Mouse (Mus musculus): Measurements from ENCODE around the gene Haus7.
"Not testable (repeated sequence)": the region's sequence is repeated elsewhere in the genome, so short reads cannot be mapped to it uniquely, and the experiment has no call there.

Haus7 gene

GRCm38 (mm10) chrX:73467446-73468241, 8.8 kb upstream of the Haus7 start:
- DNase-seq (ENCODE audit: low read depth, low spot score), result no peak

GRCm38 (mm10) chrX:73465483-73466186, 6.8 kb upstream of the Haus7 start:
- DNase-seq (ENCODE audit: low read depth, low spot score), result no peak

DNA sequence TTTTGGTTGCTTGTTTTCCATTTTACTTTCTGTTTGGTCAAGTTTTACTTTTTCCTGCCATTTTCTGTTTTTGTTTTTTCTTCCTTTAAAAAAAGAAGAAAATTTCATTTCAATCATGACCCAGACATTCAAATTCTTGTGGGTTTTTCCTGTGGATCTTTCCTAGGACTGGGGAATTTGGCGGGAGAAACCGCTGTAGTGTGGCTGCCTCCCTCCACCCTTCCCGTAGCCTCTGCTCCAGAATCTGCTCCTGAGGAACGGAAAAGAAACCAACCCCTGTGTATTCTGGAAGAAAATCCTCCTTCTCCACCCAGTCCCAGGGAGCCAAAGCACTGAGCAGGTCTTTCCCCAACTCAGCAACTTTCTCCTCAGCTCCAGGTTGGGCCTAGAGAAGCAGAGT, 1.9 kb upstream of the Haus7 start:
- DNase-seq (ENCODE audit: low read depth, low spot score), result no peak

GRCm38 (mm10) chrX:73451949-73452348, 6.9 kb downstream of the Haus7 start:
- DNase-seq (ENCODE audit: low read depth, low spot score), result no peak

DNA sequence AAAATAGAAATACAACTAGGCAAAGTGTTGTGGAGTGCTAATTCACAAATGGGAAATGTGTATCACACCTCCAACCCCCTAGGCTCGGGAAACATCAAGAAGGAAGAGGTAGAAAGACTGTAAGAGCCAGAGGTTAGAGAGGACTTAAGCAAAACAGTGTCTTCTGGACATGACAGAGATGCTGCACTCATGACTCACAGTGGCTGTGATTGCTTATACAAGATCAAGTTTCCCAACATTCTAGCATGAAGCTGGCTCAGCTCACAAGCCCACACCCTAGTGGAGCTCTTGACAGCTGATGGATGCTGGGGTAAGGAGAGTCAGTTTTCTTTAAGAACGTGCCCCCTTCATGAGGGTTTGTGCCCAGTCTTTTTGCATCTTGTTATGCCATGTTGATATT, 17.4 kb downstream of the Haus7 start:
- no peak for DNase-seq (ENCODE audit: low read depth, low spot score)

DNA sequence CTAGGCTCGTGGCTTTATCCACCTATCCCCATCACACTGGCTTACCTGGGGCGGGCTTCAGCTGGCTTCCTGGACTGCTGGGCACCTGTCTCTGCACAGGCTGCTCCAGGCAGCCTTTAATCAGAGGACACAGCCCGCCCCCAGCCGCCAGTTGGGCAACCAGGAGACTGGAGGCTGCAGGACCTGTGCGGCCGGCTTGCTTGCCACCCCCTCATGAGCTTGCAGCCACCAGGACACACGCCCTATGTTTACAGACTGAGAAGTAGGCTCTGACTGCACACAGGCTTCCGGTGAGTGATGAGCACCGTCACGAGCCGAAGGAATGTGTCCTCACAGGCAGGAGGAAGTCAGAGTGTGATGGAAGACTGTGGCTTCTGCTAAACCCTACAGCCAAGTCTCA, 23.6 kb downstream of the Haus7 start, which contains the start of gene Trex2:
Gene Trex2, minus strand, starts transcription at position 93 of the 400 bp plus-strand sequence.
- no peak for DNase-seq (ENCODE audit: low read depth, low spot score)

DNA sequence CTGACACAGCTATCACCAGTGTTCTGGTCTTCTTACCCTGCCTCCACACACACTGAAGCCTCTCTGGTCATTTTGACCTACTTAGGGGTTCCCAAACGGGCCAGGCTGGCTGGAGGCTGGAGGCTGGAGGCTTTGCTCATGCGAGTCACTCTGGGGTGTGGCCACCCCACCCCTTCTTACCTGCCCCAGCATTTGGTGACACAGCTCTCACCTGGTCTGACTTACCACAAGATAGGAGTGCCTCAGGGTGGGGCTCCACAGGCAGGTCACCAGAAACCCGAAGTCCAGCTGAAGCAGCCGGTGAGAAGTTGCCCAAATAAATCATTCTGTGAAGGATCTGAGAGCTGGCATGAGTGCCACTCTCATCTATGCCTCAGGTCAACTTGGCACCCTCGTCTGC, 26.0 kb downstream of the Haus7 start:
- no peak for DNase-seq (ENCODE audit: low read depth, low spot score)

DNA sequence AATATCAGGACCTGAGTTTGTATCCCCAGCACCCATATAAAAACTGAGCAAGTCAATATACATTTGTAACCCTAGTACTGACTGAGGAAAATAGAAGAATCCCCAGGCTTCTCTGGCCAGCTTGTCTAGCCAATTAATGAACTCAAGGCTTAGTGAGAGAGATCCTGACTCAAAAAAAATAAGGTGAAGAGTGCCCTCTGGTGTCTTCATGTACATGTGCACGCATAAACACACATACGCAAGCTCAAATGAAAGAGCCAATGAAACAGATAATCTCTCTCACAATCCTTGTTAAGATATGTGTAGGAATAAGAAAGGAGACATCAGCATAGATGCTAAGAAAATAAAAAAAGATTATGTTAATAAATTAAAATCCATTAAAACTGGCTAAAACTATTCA, 28.8 kb downstream of the Haus7 start:
- DNase-seq (ENCODE audit: low read depth, low spot score), result no peak

DNA sequence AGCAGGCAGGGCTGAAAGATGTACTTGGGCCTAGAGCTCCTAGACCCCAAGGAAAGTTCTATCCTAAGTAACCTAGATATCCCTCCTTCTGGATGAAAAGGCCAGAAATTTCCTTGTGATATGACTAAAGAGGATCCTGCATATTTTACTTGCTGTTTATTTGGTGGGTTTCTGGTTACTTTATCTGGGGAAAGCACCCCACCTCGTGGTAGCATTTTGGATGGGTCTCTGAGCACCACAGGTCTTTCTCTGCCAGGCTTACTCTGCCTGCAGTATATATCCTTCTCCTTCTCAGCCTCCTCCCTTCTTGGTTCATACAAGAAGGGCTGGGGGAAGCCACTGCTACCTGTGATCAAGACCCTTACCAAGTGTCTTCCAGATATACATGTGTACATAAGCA, 46.1 kb downstream of the Haus7 start:
- no peak for DNase-seq (ENCODE audit: low read depth, low spot score)

DNA sequence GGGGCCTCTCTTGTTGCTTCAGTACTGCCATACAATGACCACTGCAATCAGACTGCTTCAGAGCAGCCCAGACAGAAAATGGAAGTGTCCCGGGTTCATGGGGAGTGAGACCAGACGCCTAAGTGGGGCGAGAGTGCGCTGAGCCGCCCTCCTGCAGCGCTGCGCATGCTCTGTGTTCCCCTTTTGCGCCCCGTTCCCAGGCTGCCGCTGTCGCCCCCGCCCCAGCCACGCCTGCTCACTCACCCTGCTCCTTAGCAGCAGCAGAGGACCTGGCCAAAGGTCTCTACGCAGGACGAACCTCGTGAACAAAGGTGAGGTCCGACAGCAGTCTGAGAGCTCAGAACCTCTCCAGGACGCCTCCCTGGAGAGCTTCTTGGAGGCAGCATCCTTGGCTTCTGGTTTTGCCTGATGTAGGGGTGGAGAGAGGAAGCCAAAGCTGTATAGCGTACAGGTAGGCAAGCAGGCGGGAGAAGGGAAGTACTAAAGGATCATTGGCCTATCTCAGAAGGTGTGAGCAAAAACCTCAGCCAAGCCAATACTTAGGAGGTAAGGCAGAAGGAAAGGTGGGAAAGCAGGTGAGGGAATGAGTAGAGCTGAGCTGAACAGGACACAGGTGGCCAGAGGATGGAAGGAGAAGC, 47.8 kb downstream of the Haus7 start, which contains the start of gene Zfp92:
Gene Zfp92, plus strand, starts transcription at position 217 of the 638 bp plus-strand sequence.
- no peak for DNase-seq (ENCODE audit: low read depth, low spot score)

DNA sequence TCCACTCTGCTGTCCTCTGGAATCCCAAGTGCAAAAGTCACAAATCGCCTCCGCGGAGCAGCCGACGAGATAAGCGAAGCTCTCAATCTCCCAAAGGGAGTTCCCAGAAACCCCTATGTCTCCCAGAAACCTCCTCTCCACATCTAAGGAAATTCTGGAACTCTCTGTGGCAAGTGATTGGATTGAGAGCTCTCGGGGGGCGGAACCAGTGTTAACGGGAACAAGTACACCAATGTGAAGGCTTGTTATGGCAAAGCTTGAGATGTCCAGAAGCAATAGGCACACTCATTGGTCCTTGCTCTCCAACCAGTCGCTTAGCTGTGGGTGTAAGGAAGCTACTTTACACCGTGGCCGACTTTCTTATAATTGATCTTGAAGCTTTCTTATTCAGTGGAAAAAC, 57.2 kb downstream of the Haus7 start:
- DNase-seq (ENCODE audit: low read depth, low spot score), result no peak

DNA sequence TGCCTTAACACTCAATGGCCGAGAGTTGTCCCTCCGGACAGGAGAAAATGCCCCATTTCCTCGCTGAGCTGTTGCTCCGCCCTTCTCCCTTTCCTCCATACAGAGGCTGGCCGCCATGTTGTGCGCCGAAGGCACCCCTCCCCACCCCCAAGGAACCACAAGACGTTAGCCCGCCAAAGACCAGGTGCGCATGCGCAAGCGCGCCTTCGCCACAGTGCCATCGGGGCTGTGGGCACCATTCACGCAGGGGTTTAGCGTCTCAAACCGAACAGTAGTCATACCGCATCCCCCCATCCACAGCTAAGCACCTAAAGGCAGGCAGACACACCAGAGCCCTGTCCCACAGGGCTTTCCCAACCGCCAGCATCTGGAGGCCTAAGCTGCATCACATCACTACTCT, 57.9 kb downstream of the Haus7 start:
- DNase-seq (ENCODE audit: low read depth, low spot score), result no peak

DNA sequence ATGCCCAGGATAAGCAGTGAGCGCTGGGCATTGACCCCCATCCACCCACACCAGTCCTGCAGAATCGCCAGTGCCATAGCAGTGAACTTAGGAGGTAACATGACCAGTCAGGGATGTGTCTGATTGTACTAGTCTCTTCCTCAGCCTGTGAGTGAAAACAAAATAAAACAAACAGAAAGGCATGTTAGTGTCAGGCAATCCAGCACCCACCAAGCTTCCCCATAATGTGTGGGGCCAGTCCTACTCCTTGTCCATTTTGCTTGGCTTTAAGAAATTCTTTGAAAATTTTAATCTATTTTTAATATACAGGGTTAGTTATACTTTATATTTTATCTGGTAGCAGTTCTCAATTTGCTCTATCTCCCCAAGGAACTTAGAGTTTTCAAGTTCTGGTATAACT, 60.2 kb downstream of the Haus7 start, which contains the start of gene Gm18336:
Gene Gm18336, minus strand, starts transcription at position 101 of the 400 bp plus-strand sequence.
- DNase-seq (ENCODE audit: low read depth, low spot score), result not testable (repeated sequence)

DNA sequence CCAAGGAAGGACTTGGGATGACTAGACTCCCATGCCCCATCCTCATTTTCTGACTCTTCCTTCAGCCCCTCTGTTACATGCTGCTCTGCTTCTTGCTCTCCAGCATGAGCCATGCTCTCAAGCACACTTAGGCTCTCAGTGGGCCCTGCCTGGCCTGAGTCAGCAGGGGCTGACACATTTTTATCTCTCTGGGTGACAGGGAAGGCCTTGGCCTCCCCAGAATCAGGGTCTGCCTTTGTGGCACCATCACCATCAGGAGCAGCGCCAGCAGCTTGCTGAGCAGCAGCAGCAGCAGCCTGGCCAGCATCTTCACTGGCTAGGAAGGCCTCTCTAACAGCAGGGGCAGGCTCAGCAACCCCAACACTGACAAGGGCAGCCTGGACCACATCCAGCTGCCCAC, 62.4 kb downstream of the Haus7 start:
- no peak for DNase-seq (ENCODE audit: low read depth, low spot score)

DNA sequence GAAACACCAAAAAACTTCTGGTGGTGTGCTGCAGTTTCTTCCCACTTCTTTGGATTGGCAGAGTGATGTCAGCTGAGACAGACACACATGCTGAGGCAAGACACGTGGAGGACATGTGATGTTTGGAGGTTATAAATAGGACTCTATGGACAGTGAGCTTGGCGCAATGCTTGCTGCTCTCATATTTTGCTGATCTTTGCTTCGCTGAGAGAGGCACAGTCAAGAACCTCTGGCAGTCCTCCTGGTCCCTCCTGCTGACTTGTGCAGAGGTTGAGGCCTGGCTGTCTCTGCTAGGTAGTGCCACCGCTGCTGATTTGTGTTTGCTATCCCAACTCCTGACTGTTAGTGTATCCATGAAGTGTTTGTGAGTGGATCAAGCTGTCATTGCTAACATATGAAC, 67.4 kb downstream of the Haus7 start:
- no peak for DNase-seq (ENCODE audit: low read depth, low spot score)

Data from brain, embryonic 18.5 days (tissue).